Mouse (Mus musculus): ENCODE measurements at regions not wholly inside any gene's neighbourhood (a gene's known extent, or its start where the extent isn't known, plus 50 kb on each side); places are given as distances from the start of the nearest gene placed in this dataset.
"Not testable (repeated sequence)": the region's sequence is repeated elsewhere in the genome, so short reads cannot be mapped to it uniquely, and the experiment has no call there.

DNA sequence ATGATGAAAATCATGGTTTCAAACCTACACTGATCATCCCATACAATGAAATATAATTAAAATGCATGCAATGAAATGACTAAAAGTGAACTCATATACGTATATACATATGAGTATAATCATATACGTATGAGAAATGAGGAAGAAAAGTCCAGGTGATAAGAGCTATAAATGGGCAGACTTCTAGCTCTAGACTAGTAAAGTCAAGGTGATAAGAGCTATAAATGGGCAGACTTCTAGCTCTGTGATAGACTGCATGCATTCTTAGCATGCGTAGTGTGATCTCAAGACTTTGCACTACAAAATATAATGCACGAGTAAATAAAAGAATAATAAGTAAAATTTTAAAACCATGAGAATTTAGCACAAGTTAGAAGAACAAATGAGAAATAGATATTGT, 606.2 kb upstream of the Gpc5 start:
- 74% methylated on average over 4 of the region's 4 CpGs for WGBS

DNA sequence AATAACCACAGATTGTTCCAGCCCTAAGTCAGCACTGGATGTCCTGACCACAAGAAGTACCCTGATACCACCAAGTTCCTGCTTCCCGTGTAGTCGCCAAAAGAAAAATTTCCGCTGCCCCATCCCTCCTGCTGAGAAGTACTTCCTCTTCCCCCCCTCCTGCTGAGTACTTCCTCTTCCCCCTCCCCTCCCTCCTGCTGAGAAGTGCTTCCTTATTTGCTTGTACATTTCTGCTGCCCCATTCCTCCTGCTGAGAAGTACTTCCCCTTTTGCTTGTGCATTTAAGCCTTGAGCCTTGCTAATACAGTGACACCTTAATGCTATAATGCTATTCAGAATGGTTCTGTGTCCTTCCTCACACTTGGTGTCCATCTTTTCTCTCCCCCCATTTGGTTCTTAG, 598.6 kb upstream of the Gpc5 start:
- 97% methylated on average over 3 of the region's 3 CpGs for WGBS
- DNase-seq (ENCODE audit: low read depth, low spot score), result not testable (repeated sequence)

More for the DNA sequence above, 606.2 kb upstream of the Gpc5 start:
- DNase-seq (ENCODE audit: low read depth, low spot score), result no peak

DNA sequence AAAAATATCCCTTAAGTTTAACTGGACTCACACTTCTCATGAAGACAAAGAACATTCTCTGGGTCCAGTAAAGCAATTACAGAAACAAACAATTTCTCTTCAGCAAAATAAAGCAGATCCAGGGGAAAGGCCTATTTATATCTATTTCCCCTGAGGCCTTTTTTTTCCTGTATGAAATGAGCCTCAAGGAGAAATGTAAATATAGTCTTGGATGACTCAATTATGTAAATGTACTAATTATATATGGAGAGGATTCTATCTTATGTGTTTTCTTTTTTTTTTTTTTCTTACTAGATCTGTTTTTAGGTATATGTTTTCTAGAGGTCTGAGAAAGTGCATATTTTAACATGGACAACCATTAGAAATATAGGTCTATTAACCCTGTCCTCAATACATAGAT, 587.0 kb upstream of the Gpc5 start:
- DNase-seq (ENCODE audit: low read depth, low spot score), result no peak

DNA sequence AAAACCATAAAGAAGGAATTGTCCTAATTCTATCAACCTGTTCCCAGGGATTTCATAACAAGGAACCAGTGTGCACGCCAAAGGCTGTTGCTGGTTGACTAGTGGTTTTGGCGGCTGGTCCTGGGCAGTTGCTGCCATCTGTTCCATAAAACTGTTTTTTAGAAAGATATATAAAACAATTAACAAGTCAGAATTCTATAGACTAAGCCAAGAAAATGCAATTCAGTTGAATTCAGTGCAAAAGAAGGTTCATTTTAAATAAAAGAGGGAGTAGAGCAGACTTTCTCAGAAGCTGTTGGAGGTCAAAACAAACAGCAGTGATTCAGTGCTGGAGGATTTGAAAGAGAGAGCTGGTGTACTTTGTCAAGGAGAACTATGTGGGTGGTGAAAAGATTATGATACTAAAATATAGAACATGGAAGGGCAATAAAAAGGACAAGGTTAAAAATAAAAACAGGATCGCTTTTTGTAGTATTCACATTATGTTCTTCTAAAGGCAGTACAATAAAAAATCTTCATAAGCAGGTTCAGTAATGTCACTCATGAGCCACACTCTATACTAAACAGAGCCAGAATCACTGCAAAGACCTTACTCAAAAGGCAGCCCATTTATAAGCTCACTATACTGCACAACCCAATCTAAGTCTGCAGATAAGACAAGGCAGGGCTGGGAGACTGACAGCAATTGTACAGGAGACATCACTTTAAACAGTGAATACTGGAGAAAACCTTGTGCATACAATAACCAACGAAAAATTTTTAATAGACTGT, 543.9 kb upstream of the Gpc5 start:
- DNase-seq (ENCODE audit: low read depth, low spot score), result no peak
- WGBS, result 54% methylated on average over 4 of the region's 4 CpGs

DNA sequence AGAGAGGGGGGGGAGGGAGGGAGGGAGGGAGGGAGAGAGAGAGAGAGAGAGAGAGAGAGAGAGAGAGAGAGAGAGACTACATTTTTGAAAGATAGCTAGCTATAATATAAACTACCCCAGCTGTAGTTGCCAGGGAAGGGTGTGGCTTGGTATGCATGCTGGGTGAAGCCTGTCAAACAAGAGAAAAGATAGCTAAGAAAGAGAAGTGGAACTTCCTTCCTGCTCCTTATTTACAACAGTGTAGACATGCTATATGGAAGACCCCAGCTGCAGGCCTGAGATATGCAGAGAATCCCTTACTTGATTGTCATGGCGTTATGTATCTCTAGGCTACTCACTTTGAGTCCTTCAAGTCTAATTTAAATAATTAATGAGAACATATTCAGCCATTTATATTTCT, 542.9 kb upstream of the Gpc5 start:
- 87% methylated on average over 1 of the region's 1 CpGs for WGBS

DNA sequence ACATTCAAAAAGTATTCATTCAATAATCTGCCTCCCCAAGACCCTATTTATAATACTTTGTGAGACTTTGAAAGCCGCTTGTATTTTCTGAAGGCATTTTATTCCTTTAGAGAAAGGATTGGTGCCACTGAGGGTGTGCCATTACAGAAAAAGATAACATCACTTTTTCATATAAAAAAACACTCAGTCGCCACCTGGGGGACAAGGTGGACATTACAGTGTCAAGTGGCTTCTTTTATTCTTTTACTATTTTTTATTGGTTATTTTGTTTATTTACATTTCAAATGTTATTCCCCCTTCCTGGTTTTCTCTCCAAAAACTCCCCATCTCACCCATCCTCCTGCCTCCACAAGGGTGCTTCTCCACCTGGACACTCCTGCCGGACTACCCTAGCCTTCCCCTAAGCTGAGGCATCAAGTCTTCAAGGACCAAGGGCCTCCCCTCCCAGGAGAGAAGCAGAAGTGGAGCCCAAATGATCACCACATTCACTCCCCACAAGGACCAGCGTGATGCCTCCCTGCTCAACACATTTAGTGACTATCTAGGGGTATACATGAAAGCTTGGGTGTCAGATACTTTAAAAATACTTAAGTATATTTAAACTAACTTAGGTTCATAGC, 525.5 kb upstream of the Gpc5 start:
- no peak for DNase-seq (ENCODE audit: low read depth, low spot score)
- 45% methylated on average over 4 of the region's 4 CpGs for WGBS

More for the DNA sequence above, 542.9 kb upstream of the Gpc5 start:
- no peak for DNase-seq (ENCODE audit: low read depth, low spot score)

DNA sequence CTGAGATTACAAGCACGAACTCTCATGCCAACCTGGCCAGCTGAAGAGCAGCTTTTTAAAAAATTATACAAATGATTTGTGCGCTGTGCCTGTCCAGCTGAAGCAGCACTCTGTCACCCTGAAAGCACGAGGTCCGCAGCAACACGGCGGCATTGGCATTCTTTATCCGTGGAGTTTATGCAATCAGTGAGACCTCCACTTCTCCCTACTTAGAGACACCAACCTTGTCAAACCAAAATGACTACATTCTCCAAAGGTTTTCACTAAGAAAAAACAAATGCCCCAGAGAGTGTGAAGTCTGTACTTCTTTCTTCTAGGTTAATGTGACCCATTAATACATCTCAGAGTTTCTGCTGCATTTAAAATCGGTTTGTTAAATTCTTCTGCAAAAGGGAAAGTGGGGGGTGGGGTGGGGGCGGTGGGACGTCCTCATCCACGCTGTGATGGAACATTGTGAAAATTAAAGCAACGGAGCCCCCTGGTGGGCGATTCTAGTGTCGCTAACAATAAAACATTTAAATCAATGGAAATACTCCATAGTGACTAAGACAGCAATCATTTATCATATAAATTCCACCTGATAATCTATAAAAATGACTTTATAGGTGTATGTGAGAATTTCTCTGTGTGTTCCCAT, 524.2 kb upstream of the Gpc5 start:
- DNase-seq (ENCODE audit: low read depth, low spot score), result no peak

DNA sequence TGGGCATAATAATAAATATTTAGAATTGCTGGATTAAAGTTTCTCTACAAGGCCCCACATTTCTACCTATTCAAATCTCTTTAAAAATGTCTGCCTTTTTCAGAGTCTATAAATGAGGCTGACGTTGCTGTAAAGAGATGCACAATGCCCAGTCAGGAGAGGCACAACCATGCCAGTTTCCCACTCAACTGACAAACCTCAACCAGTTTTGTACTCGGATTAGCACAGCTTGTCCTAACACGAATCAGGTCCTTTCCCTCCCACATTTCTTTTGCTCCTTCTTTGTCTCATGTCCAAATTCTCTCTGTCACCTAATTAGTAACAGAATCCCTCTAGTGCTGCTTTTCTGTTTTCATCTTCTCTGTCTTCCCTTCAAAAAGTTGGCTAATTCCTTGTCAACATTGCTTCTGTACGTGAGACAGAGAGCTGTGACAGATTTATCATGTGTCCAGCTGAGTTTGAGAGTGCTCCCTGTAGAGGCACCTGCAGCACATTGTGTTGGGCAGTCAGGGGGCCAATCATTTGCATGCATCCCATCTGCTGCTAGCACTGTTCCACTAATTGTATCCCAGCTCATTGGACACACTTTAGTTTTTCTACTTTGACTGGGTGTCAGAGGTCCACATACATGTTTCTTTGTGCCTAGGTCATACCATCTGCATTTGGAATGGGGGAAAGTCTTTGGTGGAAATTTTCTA, 504.5 kb upstream of the Gpc5 start:
- no peak for DNase-seq (ENCODE audit: low read depth, low spot score)
- 53% methylated on average over 4 of the region's 4 CpGs for WGBS

More for the DNA sequence above, 524.2 kb upstream of the Gpc5 start:
- 23% methylated on average over 14 of the region's 14 CpGs for WGBS

DNA sequence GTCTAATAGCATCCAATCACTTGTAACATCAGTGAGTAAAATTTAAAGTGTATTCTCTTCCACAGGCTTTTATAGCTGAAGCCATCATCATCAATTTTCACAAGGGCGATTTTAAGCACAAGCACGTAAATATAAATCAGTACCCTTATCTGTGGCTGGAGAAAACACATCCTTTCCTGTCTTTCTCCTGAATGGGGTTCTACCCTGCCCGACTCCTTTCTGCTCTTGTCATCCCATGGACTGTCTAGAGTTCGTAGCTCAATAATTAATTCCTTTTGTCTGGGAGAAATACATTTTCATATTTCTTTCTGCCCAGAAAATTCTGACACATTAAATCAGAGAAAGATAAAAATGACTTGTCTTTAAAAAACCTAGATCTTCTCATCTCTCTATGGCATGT, 482.7 kb upstream of the Gpc5 start:
- no peak for DNase-seq (ENCODE audit: low read depth, low spot score)
- WGBS, result 74% methylated on average over 4 of the region's 4 CpGs

DNA sequence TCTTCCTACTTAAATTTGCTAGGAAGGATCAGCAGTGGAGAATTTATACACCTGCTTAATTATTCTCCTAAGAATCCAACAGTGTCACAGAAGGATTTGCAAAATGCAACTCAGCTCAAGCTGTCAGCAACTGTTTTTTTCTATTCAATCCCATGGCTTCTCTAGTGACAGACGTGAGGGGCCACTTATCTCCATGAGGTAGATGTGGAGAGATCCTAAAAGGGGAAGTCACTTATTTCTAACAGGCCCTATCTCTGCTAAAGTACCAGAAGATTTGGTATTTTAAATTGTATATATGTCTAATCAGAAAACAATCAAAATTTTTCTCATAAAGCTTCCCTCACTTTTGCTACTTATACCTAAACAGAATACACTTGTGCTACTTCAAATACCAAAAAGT, 479.6 kb upstream of the Gpc5 start:
- 38% methylated on average over 1 of the region's 1 CpGs for WGBS
- DNase-seq (ENCODE audit: low read depth, low spot score), result no peak

DNA sequence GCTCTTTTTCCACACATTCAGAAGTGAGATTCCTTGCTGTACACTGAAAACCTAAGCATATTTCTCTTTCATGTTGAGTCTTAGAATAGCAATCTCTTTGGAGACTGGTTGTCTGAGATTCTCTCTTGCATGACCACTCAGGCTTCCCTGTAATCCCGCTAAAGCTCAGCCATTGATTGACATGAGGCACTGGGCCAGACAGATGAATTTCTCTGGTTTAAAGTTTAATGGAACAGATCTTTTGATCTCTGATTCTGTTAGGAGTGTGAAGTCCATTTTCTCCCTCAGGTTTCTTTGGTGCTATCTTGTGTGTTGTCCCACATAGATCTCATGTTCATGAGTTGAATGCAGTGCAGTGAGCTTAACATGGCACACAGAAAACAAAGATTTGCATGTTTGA, 435.4 kb upstream of the Gpc5 start:
- DNase-seq (ENCODE audit: low read depth, low spot score), result no peak
- WGBS, result 83% methylated on average over 1 of the region's 1 CpGs

DNA sequence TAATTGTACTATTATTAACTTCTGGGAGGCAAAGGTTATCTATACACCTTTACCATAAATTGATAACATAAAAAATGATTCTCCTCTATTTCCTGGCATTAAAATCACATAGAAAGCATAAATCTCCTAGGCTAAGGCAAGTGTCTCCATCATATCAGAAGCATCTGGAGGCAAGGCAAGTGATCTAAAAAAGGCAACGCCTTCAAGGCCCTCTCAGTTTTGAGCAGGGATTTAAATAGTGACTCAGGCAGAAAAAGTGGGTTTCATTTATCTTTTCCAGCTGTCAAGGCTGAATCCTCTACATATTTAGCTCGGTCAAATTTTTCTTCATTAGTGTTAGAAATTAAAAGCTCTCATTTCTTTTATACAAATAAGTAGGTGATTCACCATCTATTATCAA, 430.0 kb upstream of the Gpc5 start:
- no peak for DNase-seq (ENCODE audit: low read depth, low spot score)
- 60% methylated on average over 2 of the region's 2 CpGs for WGBS

DNA sequence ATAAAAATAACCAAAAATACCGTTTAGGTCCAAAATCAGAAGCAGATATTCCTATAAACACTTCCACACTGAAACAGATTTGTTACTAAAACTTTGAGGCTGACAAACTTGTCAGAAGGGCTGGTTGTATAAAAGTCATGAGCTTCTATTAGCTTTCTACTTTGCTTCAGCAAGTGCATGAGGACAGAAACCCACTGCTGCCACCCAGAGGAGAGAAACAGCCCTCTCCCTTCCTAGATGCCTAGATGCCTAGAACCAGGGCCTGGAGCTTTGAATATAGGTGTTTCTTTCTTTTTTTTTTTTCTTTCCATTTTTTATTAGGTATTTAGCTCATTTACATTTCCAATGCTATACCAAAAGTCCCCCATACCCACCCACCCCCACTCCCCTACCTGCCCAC, 406.9 kb upstream of the Gpc5 start:
- DNase-seq (ENCODE audit: low read depth, low spot score), result no peak
- WGBS, result 67% methylated on average over 1 of the region's 1 CpGs

DNA sequence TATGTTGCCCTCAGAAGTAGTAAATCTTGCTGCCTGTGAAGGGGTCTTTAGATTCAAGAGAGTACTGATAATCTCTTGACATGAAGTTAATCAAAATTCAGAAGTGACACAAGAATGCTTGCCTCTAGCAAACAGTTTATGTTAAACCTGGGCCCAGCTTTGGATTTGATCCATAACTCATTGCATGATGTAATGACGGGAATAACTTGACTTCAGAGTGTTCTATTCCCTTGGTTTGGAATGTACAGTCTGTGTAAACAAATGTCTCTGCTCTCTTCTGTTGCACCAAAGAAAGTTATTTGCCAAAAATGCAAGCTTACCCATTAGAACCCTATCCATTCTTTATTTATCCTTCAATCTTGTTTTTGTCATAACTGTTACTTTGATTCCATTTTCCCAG, 397.1 kb upstream of the Gpc5 start:
- WGBS, result 42% methylated on average over 1 of the region's 1 CpGs
- DNase-seq (ENCODE audit: low read depth, low spot score), result no peak

DNA sequence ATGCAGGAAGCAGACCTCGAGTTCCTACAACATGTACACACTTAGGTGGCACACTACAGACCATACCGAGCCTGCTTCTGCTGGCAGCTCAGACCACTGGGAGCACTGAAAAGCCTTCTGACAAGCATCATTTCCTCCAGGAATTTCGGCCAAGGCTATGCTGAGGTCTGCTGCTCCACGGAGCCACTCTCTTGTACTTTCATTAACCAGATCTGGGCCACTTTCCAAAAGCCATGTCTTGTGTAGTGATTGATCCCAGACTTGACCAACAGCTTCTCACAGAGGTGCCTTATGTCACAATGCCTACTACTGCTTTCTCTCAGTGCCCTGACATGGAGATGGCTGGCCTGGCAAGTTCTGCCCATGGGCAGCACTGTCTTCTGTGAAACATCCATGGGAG, 394.5 kb upstream of the Gpc5 start:
- WGBS, result 60% methylated on average over 4 of the region's 4 CpGs
- DNase-seq (ENCODE audit: low read depth, low spot score), result no peak

DNA sequence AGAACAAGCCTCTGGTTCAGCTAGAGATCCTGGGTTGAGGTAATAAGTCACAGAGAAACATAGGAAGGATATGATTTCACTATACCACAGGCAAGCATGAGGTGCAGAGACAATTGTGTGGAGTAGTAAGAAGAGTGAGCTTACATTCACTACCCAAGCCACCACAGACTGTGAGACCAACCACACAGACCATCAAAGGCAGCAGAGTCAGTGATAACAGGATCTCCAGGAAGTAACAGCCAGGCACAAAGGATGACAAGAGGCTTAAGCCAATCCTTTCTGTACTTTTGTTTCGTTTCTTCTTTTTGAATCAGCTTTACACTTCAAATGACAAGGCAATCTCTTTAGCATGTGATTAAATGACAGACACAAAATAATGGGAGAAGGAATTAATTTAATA, 368.9 kb upstream of the Gpc5 start:
- no peak for DNase-seq (ENCODE audit: low read depth, low spot score)
- 26% methylated on average over 1 of the region's 1 CpGs for WGBS

DNA sequence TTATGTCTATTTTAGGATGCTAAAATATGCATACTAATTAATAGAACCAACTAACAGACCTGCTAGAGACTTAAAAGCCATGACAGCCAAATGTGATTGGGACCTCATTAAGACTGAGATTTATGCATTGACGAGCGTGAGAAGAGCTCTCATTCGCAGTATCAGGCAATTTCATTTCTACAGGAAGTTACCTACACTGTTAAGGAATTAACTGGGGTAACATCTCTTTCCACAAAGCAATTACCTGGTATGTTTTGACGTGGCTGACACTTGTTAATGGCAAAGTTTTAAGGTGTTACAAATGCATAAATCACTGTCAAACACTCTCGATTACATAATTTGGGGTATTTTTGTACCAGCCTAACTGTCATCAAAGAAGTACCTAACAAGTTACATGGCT, 324.7 kb upstream of the Gpc5 start:
- DNase-seq (ENCODE audit: low read depth, low spot score), result no peak
- WGBS, result 74% methylated on average over 5 of the region's 5 CpGs

DNA sequence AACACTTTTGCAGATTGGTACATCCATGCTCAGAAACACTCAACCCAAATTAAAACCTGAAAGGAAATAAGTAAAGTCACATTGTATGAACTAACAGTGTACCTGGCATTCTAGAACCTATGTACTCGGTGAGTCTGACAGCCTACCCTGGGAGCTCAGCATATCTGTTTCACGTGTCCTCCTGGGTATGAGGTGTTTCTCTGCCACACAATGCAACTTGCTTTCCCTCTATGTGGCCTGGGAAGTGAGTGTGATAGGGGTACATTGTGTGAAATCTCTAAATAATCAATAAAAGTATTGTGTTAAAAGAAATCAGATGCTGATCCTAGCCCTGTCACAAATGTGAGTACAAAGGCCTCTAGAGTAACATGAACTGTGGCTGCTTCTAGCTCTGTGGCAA, 315.3 kb upstream of the Gpc5 start:
- 62% methylated on average over 2 of the region's 2 CpGs for WGBS
- no peak for DNase-seq (ENCODE audit: low read depth, low spot score)

DNA sequence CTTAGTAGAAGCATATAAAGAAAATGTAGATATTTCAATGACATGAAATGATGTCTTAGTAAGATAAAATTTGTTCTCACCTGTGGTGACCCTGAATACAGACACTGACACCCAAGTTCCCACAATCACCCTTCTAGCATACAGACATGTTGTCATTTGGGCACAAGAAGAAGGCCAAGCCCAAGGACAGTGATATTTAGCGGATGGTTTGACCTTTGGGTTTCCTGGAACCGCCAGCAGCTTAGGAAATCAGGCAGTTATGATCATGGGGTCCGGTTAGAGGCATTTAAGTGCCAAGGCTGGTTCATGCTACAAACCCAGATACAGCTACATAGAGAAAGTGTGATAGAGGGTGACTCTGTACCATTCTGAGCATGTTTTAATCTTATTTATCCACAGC, 310.2 kb upstream of the Gpc5 start:
- WGBS, result 71% methylated on average over 3 of the region's 3 CpGs
- DNase-seq (ENCODE audit: low read depth, low spot score), result no peak

DNA sequence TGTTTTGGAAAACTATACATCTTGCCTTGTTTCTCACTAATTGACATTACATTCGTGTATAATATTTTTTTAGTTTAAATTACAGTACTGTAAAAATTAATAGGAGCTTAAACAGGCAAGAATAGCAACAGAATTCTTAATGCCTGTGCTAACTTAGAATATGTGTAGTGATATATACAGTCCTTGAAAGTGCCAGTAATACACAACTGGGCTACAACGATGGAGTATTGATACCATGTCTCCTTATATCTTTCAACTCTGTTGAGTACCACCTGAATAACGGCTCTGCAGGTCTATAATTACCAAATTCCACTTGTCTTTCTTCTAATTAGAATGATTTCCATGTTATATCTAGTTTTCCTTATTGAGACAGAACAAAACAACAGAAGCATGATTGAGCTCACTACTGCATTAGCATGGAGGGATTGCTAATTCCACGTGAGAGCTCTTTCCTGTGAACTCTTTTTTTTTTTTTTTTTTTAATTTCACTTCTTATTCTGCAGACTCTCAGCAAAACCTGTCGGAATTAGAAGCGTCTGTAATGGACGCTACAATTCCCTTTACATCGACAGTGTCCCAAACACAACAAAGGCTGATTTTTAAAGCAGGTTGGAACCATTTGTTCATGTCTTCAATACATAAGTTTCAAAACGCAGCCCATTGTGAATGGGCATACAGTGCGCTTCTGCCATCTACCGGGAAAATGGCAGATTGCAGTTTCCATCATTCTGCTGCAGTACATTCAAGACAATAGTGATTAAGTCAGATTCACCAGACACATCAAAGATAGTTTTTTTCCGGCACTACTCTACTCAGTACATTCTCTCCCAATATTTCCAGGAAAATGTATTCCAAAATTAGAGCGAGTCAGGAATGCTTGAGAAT, 300.8 kb upstream of the Gpc5 start:
- WGBS, result 25% methylated on average over 13 of the region's 13 CpGs
- peak; percentile 1 for DNase-seq (ENCODE audit: low read depth, low spot score)
